Mouse (Mus musculus) brown adipose tissue, adult 24 weeks (tissue): ENCODE measurements around the gene Lgi4. TPM values are rescaled to one million over a fixed set of nuclear protein-coding genes. Genes with fewer than 3 reads are reported as not detected.

Experiments used
- H3K27ac ChIP-seq: fragments of 200-500 bp; replicated peaks from 2 replicates; pipeline ENCODE4 v1.5.1; 2012; ENCODE audit warnings: low read depth, mild to moderate bottlenecking, low read length
- H3K4me1 ChIP-seq: fragments of 200-500 bp; 2 replicates; pipeline ENCODE4 v1.6.1; 2012; ENCODE audit warnings: low read length, mixed read lengths; ENCODE audit not compliant: control insufficient read depth, insufficient read depth, insufficient read length
- H3K4me3 ChIP-seq: fragments of 200-500 bp; 2 replicates; pipeline ENCODE4 v1.5.1; 2012; ENCODE audit warnings: low read depth, mild to moderate bottlenecking, low read length, moderate library complexity; ENCODE audit not compliant: insufficient read depth
- polyA plus RNA-seq: library from polyadenylated mRNA; stranded (reverse); fragments of >200 nt; gene quantifications from 2 replicates; pipeline ENCODE4 v1.2.4, GENCODE M21; 2012; ENCODE audit not compliant: missing spikeins, insufficient read depth, insufficient read length

Lgi4 gene
- polyA plus RNA-seq, result 3.0 and 3.2 TPM in 2 replicates

DNA sequence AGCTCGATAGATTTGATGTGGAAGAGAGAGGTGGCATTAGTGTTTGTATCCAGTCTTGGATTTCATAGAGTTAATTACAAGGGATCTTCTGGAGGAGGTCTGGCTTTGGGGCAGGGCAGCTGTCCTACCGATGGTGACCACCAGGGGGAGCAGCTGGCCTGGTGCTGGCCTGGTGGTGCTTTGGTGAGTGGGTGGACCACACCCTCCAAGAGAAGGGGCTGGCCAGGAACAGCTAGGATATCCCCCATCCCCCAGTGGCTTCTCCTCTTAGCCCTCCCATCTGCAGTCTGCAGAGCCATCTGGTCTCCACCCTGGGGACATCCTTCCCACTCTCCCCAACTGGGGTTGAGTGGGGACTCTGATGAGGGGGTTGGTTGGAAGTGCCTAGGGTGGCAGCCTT is at the start of gene Lgi4:
TSS of gene Lgi4 (plus strand) at position 235 of the 400 bp plus-strand sequence.
- H3K4me3 ChIP-seq, result peak within 1 kb of the TSS; percentile 7; the same call in 1 of the 2 replicates
- 0 out of 2 replicates have a peak, but pooled peaks cover 2% of the 10 kb centered on the region for H3K4me1 ChIP-seq
- peak within 1 kb of the TSS; percentile 13; the same call in 1 of the 2 replicates for H3K27ac ChIP-seq

DNA sequence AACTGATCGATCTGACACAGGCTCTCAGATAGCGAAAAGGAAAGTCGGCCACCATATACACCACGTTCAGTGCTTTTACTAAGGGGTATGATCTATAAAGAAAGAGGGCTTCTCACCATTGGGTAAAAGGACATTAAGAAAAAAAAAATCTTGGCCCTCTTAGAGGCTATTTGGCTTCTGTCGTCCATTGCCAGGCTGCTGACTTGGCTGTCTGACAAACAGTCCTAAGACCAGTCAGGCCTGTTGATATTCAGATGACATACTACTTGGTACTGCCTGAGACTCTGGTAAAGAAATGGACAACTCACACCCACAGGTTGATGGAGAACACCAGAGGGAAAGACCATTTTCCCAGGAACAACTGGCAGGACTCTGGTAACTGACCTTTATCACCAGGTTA is 46.2 kb upstream of the Lgi4 start:
- H3K27ac ChIP-seq, result no peak overlapping the region
- H3K4me3 ChIP-seq, result no peak overlapping the region
- 0 out of 2 replicates have a peak, but pooled peaks cover 3% of the 10 kb centered on the region for H3K4me1 ChIP-seq

DNA sequence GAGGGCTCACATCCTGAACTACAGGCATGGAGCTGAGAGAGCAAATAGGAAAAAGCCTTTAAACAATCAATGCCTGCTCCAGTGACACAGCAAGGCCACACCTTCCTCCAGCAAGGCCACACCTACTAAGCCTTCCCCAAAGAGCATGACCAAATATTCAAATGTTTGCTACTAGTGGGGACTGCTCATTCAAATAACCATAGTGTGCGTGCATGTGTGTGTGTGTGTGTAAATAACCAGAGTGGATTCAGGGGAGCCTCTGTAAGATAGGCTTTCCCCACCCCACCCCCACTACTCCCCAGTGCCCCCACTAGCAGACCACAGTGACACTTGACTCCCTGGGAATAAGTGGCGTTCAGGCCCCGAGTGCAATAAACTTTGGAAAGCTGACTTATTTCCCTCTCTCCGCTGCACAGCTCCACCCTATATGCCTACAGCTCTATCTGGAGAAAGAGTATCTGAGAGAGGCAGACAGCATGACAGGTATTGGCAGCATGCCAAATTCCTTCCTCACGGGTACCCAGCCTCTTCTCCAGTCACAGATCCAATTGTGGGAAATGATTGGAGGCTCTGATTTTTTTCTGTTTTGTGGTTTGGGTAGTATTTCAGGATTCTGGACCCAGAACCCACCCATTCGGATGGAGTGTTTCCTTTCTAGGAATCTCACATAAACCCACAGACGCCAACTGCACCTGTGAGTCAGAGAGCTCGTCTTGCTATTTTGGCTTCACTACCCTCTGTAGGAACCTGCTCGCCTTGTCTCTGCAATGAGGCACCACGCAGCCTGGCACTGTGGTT is 41.8 kb upstream of the Lgi4 start:
- Histone ChIP-seq H3K4me1 (no peaks in the 10 kb centered on the region), H3K27ac (no peak overlapping the region), H3K4me3 (no peak overlapping the region)

DNA sequence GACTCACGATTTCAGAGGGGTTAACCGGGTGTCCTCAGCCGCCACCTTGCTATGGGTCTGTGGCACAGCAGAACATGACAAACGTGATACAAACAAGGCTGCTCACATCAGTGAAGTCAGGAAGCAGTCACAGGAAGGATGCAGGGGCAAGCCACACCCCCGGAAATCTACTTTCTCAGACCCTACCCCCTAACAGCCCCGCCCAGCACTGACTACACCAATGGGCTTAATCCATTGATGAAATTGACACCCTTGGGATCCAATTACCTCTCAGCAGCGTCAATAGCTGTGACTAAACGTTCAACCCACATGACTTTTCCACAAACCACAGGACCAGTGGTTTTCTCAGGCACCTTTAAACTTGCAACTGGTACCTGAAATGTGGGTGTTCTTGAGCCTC is 30.5 kb upstream of the Lgi4 start:
- H3K4me3 ChIP-seq, result no peak overlapping the region
- no peaks in the 10 kb centered on the region for H3K4me1 ChIP-seq
- no peak overlapping the region for H3K27ac ChIP-seq

DNA sequence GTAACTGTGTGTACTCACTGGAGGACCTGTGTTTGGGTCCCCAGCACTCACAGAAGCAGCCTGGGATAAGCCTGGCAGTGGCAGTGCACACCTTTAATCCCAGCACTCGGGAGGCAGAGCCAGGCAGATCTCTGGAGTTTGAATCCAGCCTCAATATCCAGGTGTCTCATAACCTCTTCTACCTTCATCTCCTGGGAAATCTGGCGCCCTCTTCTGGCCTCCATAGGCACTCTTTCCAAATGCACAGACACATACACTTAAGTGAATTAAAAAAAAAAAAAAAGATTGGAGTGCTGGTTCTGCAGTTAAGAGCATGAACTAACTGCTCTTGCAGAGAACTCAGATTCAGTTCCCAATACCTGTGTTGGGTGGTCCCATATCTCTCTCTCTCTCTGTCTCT is 28.4 kb upstream of the Lgi4 start:
- no peaks in the 10 kb centered on the region for H3K4me1 ChIP-seq
- H3K4me3 ChIP-seq, result no peak overlapping the region
- H3K27ac ChIP-seq, result no peak overlapping the region

DNA sequence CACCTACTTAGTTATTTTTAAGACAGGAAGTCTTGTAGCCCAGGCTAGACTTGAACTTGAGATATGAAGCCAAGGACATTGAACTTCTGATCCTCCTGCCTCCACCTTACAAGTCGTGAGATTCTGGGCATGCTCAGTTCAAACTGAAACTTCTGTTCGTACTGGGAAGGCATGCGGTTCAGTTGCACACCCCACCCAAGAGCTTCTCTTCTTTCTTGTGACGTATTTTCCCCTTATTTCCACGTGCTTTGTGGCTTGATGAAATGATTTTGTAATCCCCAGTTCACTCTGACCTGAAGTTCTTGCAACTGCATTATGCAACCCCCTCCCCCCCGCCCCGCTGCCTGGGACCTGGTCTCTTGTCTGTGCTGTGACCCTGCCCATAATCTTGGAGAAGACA is 27.4 kb upstream of the Lgi4 start:
- Histone ChIP-seq H3K4me1 (no peaks in the 10 kb centered on the region), H3K27ac (no peak overlapping the region), H3K4me3 (no peak overlapping the region)

DNA sequence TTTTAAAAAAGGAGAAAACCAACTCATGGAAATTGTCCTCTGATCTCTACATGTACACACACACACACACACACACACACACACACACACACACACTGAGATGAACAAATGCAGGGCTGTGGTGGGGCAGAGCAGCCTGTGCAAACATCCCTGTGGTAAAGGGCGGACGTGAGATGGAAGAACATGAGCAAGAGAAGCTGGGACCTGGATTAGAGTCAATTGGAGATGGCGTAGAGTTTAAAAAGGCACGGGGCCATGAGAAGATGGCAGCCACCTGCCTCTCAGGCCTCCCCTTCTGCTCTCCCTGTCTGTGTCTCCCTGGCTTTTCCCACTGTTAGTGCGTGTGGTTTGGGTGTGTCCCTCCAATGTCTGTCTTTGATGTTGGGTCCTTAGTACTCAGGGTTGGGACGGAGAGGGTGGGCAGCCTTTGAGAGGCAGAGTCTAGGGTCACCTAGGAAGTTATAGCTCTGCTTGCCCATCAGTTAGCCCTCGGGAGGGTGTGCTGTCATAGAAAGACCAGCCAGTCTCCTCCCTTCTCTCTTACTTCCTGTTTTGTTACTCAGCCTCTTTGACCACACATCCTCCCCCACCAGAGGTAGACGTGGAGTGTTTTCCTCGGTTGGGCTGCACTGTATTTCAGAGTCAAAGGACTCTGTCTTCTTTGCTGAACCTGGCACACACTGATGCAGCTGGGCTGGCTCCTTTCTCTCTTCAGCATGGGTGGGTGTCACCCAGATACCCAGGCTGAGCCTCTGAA is 25.6 kb upstream of the Lgi4 start:
- Histone ChIP-seq H3K4me3 (no peak overlapping the region), H3K27ac (0 out of 2 replicates have a peak overlapping the region, but pooled peaks have one; percentile 32), H3K4me1 (no peaks in the 10 kb centered on the region)

DNA sequence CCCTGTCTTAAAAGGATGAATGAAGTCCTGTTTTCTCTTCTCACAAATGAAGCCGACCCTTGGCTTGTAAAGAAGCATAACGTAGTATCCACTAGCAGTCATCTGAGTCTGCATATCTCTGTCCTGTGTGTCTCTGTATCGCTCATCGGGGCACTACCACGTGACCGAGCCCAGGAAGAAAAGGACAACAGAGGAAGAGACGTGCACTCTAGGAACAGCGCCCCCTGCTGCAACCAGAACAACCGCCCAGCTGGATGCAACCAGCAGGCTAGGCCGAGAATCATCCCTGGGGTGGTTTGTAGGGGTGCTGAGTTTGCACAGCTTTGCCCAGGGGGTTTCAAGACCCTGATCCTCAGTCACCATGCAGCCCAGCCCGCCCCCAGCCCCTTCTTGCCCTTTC is 24.4 kb upstream of the Lgi4 start:
- H3K27ac ChIP-seq, result 0 out of 2 replicates have a peak overlapping the region, but pooled peaks have one; percentile 5
- no peak overlapping the region for H3K4me3 ChIP-seq
- H3K4me1 ChIP-seq, result no peaks in the 10 kb centered on the region

DNA sequence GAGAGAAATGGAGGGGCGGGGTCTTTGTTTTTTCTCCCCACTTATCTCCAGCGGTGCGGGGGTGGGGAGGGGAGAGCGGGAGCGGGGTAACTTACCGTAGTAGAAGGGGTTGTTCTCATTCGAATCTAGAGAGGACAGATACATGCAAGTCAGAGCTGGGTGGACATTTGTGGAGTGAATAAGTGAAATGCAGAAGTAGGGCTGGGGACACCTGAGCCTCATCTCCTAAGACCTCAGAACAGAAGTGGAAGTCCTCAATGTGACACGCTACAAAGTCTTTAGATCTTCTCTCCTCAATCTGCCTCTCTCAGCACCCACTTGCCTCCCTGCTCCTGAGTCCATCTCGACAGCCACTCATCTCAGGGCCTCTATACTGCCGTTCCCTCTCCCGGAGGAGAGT is 23.9 kb upstream of the Lgi4 start:
- Histone ChIP-seq H3K4me3 (no peak overlapping the region), H3K4me1 (no peaks in the 10 kb centered on the region), H3K27ac (no peak overlapping the region)

DNA sequence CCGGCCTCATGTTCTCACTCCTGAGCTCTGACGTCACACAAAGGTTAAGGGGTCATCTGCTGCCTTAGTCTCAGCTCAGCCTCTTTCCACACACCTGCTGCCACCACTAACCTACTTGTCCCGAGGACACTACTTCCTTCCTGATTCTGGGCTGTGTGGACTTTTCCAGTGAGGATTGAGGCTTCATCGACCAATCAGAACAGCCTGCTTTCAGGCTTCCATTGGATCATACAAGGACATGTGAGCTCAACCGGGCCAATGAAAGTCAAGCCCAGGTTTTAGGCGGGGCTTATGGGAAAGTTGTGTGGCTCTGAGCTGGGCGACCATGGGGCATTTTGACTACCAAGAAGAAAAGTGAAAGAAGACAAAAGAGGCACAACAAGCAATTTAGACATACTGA is 22.2 kb upstream of the Lgi4 start:
- H3K4me1 ChIP-seq, result no peaks in the 10 kb centered on the region
- no peak overlapping the region for H3K27ac ChIP-seq
- H3K4me3 ChIP-seq, result no peak overlapping the region

DNA sequence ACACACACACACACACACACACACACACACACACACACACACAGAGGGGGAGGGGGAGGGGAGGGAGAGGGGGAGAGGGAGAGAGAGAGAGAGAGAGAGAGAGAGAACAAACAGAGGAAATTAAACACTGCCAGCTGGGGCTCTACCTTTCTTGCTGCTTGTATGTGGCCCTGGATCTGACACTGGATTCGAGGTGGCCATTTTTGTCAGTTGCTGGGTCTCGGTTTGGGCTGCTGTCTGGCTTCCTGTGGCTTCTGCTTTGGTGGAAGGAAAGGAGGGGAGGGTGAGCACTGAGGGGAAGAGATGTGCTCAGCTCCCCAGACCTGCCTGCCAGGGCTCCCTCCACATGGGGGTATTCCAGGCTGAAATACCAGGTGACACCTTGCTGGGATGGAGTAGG is 21.5 kb upstream of the Lgi4 start:
- H3K4me1 ChIP-seq, result no peaks in the 10 kb centered on the region; the same call in 1 of the 2 replicates
- H3K27ac ChIP-seq, result no peak overlapping the region
- H3K4me3 ChIP-seq, result no peak overlapping the region

DNA sequence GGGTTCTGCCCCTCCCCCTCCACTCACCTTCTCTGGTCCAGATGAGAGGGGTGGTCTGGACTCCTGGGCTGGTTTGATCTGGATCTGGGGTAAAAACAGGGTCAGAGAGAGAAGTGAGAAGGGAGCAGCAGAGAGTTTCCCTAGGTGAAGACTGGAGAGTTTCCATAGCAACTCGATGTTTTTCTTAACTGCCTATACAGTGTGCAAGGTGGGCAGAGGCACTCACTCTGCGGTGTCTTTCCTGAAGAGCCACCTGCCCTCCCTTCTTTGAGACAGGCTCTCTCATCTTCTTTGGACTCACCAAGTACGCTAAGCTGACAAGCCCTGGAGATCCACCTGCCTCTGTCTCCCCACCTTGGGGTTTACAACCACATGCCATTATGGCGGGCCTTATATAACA is 20.1 kb upstream of the Lgi4 start:
- Histone ChIP-seq H3K27ac (no peak overlapping the region), H3K4me1 (no peaks in the 10 kb centered on the region; the same call in 1 of the 2 replicates), H3K4me3 (no peak overlapping the region)

DNA sequence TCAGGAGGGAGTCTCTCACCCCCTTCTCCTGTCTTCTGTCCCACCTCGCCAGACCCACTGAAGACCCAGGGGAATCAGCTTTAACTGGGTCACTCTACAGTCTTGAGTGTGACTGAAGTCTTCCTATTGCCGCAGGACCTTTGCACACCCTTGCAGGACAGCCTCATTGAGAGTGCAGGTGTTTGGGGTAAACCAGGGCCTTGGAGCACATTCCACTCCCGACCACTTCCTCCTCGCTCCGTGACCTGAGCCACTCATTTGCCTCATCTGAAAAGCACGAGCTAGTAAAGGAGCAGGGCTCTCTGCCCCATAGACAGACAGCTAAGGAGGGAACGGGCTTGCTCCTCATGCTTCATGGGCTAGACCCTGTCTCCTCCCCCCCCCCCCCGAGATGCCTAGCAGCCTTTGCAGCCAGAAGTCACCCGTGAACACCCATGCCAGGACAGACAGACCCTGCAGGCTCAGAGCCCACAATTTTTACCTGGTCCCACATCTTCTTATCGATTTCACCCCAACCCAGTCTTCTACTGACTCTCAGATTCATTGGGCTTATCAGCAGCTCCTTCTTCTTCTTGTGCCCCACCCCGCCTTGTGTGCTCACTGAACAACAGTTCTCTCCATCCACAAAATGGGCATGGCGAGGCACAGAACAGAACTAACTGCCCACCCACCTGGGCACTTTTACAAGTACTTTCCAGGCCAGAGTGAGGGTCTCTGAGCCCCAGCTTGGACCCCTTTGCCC is 18.7 kb upstream of the Lgi4 start:
- Histone ChIP-seq H3K4me3 (peak overlapping the region; percentile 58), H3K4me1 (no peaks in the 10 kb centered on the region; the same call in 1 of the 2 replicates), H3K27ac (no peak overlapping the region)

DNA sequence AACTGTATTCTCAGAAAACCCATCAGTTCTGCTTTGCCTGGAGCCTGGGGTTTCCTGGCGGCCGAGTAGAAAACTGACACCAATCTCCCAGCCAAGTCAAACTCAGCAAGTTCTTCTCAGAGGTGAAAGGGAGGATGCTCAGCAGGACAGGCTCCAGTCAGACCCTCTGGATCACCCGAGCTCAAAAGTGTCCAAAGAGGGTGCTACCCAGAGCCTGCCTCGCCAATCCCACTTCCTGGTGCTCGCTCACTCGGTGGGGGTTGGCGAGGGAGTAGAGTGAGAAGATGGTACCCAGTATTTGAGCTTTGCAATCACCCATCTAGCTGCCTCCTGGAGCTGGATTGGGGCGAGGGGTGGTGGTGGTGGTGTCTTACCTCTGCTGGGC is 18.1 kb upstream of the Lgi4 start:
- peak overlapping the region; percentile 58 for H3K4me3 ChIP-seq

More for the DNA sequence above, 18.1 kb upstream of the Lgi4 start:
- no peaks in the 10 kb centered on the region; the same call in 1 of the 2 replicates for H3K4me1 ChIP-seq
- no peak overlapping the region for H3K27ac ChIP-seq
